Comparison of ENCODE assay signal across 14 mouse cellular contexts in the genomic region with DNA sequence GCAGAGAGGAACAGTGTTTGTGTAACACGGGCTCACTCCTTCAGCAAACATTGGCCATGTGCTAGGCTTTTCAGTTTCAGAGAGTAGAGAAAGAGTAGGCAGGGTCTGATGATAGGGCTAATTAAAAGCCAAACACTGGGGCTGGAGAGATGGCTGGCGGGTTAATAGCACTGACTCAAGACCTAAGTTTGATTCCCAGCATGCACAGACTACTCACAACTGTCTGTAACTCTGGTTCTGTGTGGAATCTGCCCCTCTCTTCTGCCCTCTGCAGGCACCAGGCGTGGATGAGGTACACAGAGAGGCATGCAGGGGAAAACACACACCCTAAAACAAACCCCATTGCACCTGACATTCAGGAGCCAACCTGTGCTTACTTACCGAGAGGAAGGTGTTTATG. TPM values are rescaled to one million over a fixed set of nuclear protein-coding genes. Genes with fewer than 3 reads are reported as not detected.
DNase-seq lines count a peak whose midpoint lies in the region; ATAC-seq and TF ChIP-seq lines count a peak whose summit lies in the region.
"Had no signal": no experiment of that assay in that cellular context is flagged by ENCODE, and none has a peak within 500 bp of the region (broad histone marks: within the 10 kb centered on the region; RNA-seq: fewer than 3 reads in every experiment).

No protein-coding gene starts in this region.

- H3K36me3 ChIP-seq in kidney, postnatal 0 days (ENCODE audit: insufficient read depth, low read length): no peaks in the 10 kb centered on the region
- no peaks in the 10 kb centered on the region for H3K36me3 ChIP-seq in kidney, embryonic 16.5 days (ENCODE audit: insufficient read depth, low read length)
- no peaks in the 10 kb centered on the region for H3K36me3 ChIP-seq in liver, embryonic 11.5 days (ENCODE audit: control insufficient read depth, insufficient read depth, low read length)
- no peaks in the 10 kb centered on the region for H3K36me3 ChIP-seq in forebrain, embryonic 14.5 days (ENCODE audit: control insufficient read depth, insufficient read depth, low read length)
- H3K36me3 ChIP-seq: heart, embryonic 15.5 days; limb, embryonic 15.5 days; neural tube, embryonic 15.5 days had no signal

- peaks cover 20% of the 10 kb centered on the region for H3K4me1 ChIP-seq in kidney, postnatal 0 days (replicated peaks; ENCODE audit: insufficient read depth, low read length)
- H3K4me1 ChIP-seq in kidney, embryonic 16.5 days (ENCODE audit: insufficient read depth, low read length): peaks cover 40% of the 10 kb centered on the region
- H3K4me1 ChIP-seq in liver, embryonic 11.5 days (replicated peaks; ENCODE audit: control insufficient read depth, insufficient read depth, low read length): peaks cover 8% of the 10 kb centered on the region
- H3K4me1 ChIP-seq in forebrain, embryonic 14.5 days (ENCODE audit: control insufficient read depth, insufficient read depth, low read length): peaks cover 31% of the 10 kb centered on the region

- no peaks in the 10 kb centered on the region for H3K27me3 ChIP-seq in kidney, postnatal 0 days (ENCODE audit: insufficient read depth, low read length)
- H3K27me3 ChIP-seq in kidney, embryonic 16.5 days (ENCODE audit: insufficient read depth, low read length): no peaks in the 10 kb centered on the region
- H3K27me3 ChIP-seq in liver, embryonic 11.5 days (replicated peaks; ENCODE audit: control insufficient read depth, insufficient read depth, low read length): no peaks in the 10 kb centered on the region
- H3K27me3 ChIP-seq in forebrain, embryonic 14.5 days (replicated peaks; ENCODE audit: control insufficient read depth, insufficient read depth, low read length): no peaks in the 10 kb centered on the region
- H3K27me3 ChIP-seq: heart, embryonic 15.5 days; limb, embryonic 15.5 days; neural tube, embryonic 15.5 days had no signal

- no peak overlapping the region for H3K4me2 ChIP-seq in kidney, postnatal 0 days (ENCODE audit: low read length)
- H3K4me2 ChIP-seq in kidney, embryonic 16.5 days (replicated peaks; ENCODE audit: low read depth, low read length): no peak overlapping the region
- H3K4me2 ChIP-seq in liver, embryonic 11.5 days: no peak overlapping the region
- no peak overlapping the region for H3K4me2 ChIP-seq in forebrain, embryonic 14.5 days (ENCODE audit: low read length)
- H3K4me2 ChIP-seq: heart, embryonic 15.5 days; limb, embryonic 15.5 days; neural tube, embryonic 15.5 days had no signal

- no peak overlapping the region for H3K9ac ChIP-seq in kidney, postnatal 0 days (ENCODE audit: low read depth, low read length)
- no peak overlapping the region for H3K9ac ChIP-seq in kidney, embryonic 16.5 days (replicated peaks; ENCODE audit: low read length)
- H3K9ac ChIP-seq in liver, embryonic 11.5 days (ENCODE audit: low read depth, low read length): no peak overlapping the region
- no peak overlapping the region for H3K9ac ChIP-seq in forebrain, embryonic 14.5 days (ENCODE audit: low read length)
- H3K9ac ChIP-seq: heart, embryonic 15.5 days; limb, embryonic 15.5 days; neural tube, embryonic 15.5 days had no signal

- no peak for DNase-seq in kidney, postnatal 0 days (ENCODE audit: low spot score)
- DNase-seq in urinary bladder, postnatal 14 days (ENCODE audit: low spot score): peak; percentile 37
- DNase-seq in urinary bladder, postnatal 25 days (ENCODE audit: low spot score): no peak
- no peak for DNase-seq in liver, embryonic 11.5 days (ENCODE audit: low spot score)
- no peak for DNase-seq in spleen, postnatal 14 days (ENCODE audit: low spot score in 2 of 2)
- no peak for DNase-seq in forebrain, embryonic 14.5 days (ENCODE audit: low spot score)
- DNase-seq in urinary bladder, postnatal 4 days (ENCODE audit: low spot score in 2 of 2): no peak
- DNase-seq: cerebellum, postnatal 25 days had no signal

- H3K27ac ChIP-seq in kidney, postnatal 0 days: no peak overlapping the region
- no peak overlapping the region for H3K27ac ChIP-seq in kidney, embryonic 16.5 days (ENCODE audit: low read length)
- no peak overlapping the region for H3K27ac ChIP-seq in liver, embryonic 11.5 days (ENCODE audit: low read depth, low read length)
- no peak overlapping the region for H3K27ac ChIP-seq in forebrain, embryonic 14.5 days (ENCODE audit: low read depth, low read length)
- H3K27ac ChIP-seq: heart, embryonic 15.5 days; limb, embryonic 15.5 days; neural tube, embryonic 15.5 days had no signal

- 70% methylated on average over 4 of the region's 4 CpGs for WGBS in kidney, postnatal 0 days
- WGBS in kidney, embryonic 16.5 days: 71% methylated on average over 4 of the region's 4 CpGs
- 74% methylated on average over 4 of the region's 4 CpGs for WGBS in liver, embryonic 11.5 days
- WGBS in forebrain, embryonic 14.5 days: 81% methylated on average over 4 of the region's 4 CpGs

- no peak overlapping the region for H3K4me3 ChIP-seq in kidney, postnatal 0 days (replicated peaks; ENCODE audit: low read depth, low read length)
- H3K4me3 ChIP-seq in kidney, embryonic 16.5 days (ENCODE audit: low read length): no peak overlapping the region
- H3K4me3 ChIP-seq in liver, embryonic 11.5 days (ENCODE audit: low read depth, low read length): no peak overlapping the region
- no peak overlapping the region for H3K4me3 ChIP-seq in forebrain, embryonic 14.5 days (ENCODE audit: low read depth, low read length)
- H3K4me3 ChIP-seq: heart, embryonic 15.5 days; limb, embryonic 15.5 days; neural tube, embryonic 15.5 days had no signal

- no peak for ATAC-seq in kidney, postnatal 0 days (replicated peaks; ENCODE audit: low FRiP score, low read depth)
- no peak for ATAC-seq in kidney, embryonic 16.5 days (ENCODE audit: low FRiP score, low TSS enrichment)
- ATAC-seq in liver, embryonic 11.5 days (replicated peaks; ENCODE audit: low FRiP score): 0 out of 2 replicates have a peak, but pooled peaks have one; percentile 63
- no peak for ATAC-seq in forebrain, embryonic 14.5 days
- ATAC-seq: inflammation-experienced regulatory T-cells, adult 6 months; midbrain, embryonic 16.5 days had no signal

- H3K9me3 ChIP-seq in kidney, postnatal 0 days (replicated peaks; ENCODE audit: low read length): no peaks in the 10 kb centered on the region
- no peaks in the 10 kb centered on the region for H3K9me3 ChIP-seq in kidney, embryonic 16.5 days (ENCODE audit: low read length)
- no peaks in the 10 kb centered on the region for H3K9me3 ChIP-seq in liver, embryonic 11.5 days (ENCODE audit: control insufficient read depth, low read length)
- H3K9me3 ChIP-seq in forebrain, embryonic 14.5 days (replicated peaks; ENCODE audit: control insufficient read depth, low read length): no peaks in the 10 kb centered on the region
- H3K9me3 ChIP-seq: heart, embryonic 15.5 days; limb, embryonic 15.5 days; neural tube, embryonic 15.5 days had no signal

- TF ChIP-seq CTCF in kidney, postnatal 0 days (IDR thresholded peaks at IDR 0.05; ENCODE audit: low read depth): peak; percentile 42; the same call in 1 of the 2 replicates

RNA-seq across cellular contexts. Expression of a gene that starts 14.7 kb away (rescaled TPM):
- polyA plus RNA-seq in kidney, postnatal 0 days (2015; fragmentation: Nextera tagmentation; extraction: Ambion mirVana): 44.5 and 50.8 TPM in 2 replicates
- 44.7 and 44.9 TPM in 2 replicates for polyA plus RNA-seq in kidney, embryonic 16.5 days (2015; fragmentation: Nextera tagmentation; extraction: Ambion mirVana)
- polyA plus RNA-seq in liver, embryonic 11.5 days (2014; fragmentation: Nextera tagmentation; extraction: Ambion mirVana): 16.0 and 18.1 TPM in 2 replicates
- polyA plus RNA-seq in forebrain, embryonic 14.5 days (2014; fragmentation: Nextera tagmentation; extraction: Ambion mirVana): 68.4 and 72.6 TPM in 2 replicates
- polyA plus RNA-seq: inflammation-experienced regulatory T-cells, adult 6 months had no signal
